ENCODE assay signal across 27 mouse cellular contexts in the genomic region with DNA sequence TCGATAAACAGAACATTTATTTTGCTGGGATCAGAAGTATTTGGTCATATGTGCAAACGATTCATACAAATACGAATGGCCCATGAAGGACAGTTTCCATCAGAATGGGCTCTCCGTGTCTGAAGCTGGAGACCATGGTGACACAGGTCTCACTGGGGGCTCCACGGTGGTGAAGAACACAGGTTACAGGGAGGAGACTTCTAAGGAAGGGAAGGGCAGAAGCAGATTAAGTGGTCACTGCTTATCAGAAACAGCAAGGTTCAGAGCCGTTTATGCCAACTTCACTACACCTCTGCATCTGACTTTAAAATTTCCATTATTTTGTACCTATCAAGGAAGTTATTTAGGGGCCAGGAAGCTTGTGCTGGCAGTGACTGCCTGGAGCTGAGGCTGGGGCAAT.
DNase-seq lines count a peak whose midpoint lies in the region; ATAC-seq and TF ChIP-seq lines count a peak whose summit lies in the region.
"Had no signal": no experiment of that assay in that cellular context is flagged by ENCODE, and none has a peak within 500 bp of the region (broad histone marks: within the 10 kb centered on the region; RNA-seq: fewer than 3 reads in every experiment).

No protein-coding gene starts in this region.

- H3K27me3 ChIP-seq in liver, embryonic 11.5 days (replicated peaks; ENCODE audit: control insufficient read depth, insufficient read depth, low read length), result no peaks in the 10 kb centered on the region
- no peaks in the 10 kb centered on the region for H3K27me3 ChIP-seq in liver, embryonic 14.5 days (ENCODE audit: control insufficient read depth, insufficient read depth, low read length)
- H3K27me3 ChIP-seq: CH12.LX; forebrain, embryonic 13.5 days; heart, embryonic 12.5 days; heart, embryonic 15.5 days had no signal

- no peak overlapping the region for H3K9ac ChIP-seq in liver, embryonic 11.5 days (ENCODE audit: low read depth, low read length)
- H3K9ac ChIP-seq in liver, embryonic 14.5 days (replicated peaks), result no peak overlapping the region
- H3K9ac ChIP-seq: forebrain, embryonic 13.5 days; heart, embryonic 12.5 days; heart, embryonic 15.5 days; hindbrain, embryonic 14.5 days had no signal

- H3K4me1 ChIP-seq in liver, embryonic 11.5 days (replicated peaks; ENCODE audit: control insufficient read depth, insufficient read depth, low read length), result peaks cover 5% of the 10 kb centered on the region; the same call in 1 of the 2 replicates
- H3K4me1 ChIP-seq in liver, embryonic 14.5 days (replicated peaks; ENCODE audit: control insufficient read depth in 2 of 2, insufficient read depth in 2 of 2, low read length in 1 of 2), result peaks cover 0 to 2% of the 10 kb centered on the region in 2 experiments; a peak in 2 of 4 replicates
- H3K4me1 ChIP-seq: forebrain, embryonic 10.5 days; forebrain, embryonic 13.5 days had no signal

- no peak for TF ChIP-seq CTCF in liver, embryonic 14.5 days (IDR thresholded peaks at IDR 0.05; ENCODE audit: low read depth)

- peak; percentile 45 for TF ChIP-seq EP300 in liver, embryonic 14.5 days (IDR thresholded peaks at IDR 0.05; ENCODE audit: low read depth)

- DNase-seq in liver, embryonic 11.5 days (ENCODE audit: low spot score), result no peak
- no peak for DNase-seq in liver
- no peak for DNase-seq in liver, embryonic 14.5 days (ENCODE audit: low read depth in 3 of 3, low spot score in 3 of 3)
- no peak for DNase-seq in heart, postnatal 10 days
- DNase-seq in layer of hippocampus, postnatal 36 days, result no peak
- DNase-seq in adrenal gland, adult (ENCODE audit: inconsistent age in 2 of 2, low spot score in 1 of 2), result no peak
- DNase-seq: adrenal gland, adult 8-10 months; adrenal gland, postnatal 25 days; B cell, adult 2 months; cerebellum, adult 11-12 months; cerebellum, adult 8-10 months; cerebellum, postnatal 10 days; cerebellum, postnatal 36 days; gastrocnemius, postnatal 25 days; heart, adult 18-20 months; heart, postnatal 14 days; heart, postnatal 4 days had no signal

- H3K27ac ChIP-seq in liver, embryonic 11.5 days (ENCODE audit: low read depth, low read length), result no peak overlapping the region
- H3K27ac ChIP-seq in liver, embryonic 14.5 days, result no peak overlapping the region
- H3K27ac ChIP-seq: forebrain, embryonic 10.5 days; forebrain, embryonic 13.5 days; heart, embryonic 15.5 days; hindbrain, embryonic 14.5 days; hindbrain, postnatal 0 days had no signal

- 69% methylated on average over 6 of the region's 6 CpGs for WGBS in liver, embryonic 11.5 days
- 45% methylated on average over 6 of the region's 6 CpGs for WGBS in liver, embryonic 14.5 days (ENCODE audit: insufficient replicate concordance)

- no peaks in the 10 kb centered on the region for H3K9me3 ChIP-seq in liver, embryonic 11.5 days (ENCODE audit: control insufficient read depth, low read length)
- no peaks in the 10 kb centered on the region for H3K9me3 ChIP-seq in liver, embryonic 14.5 days (ENCODE audit: control insufficient read depth, low read length)
- H3K9me3 ChIP-seq: forebrain, embryonic 10.5 days; forebrain, embryonic 13.5 days; heart, embryonic 12.5 days; heart, embryonic 15.5 days had no signal

- H3K36me3 ChIP-seq in liver, embryonic 11.5 days (ENCODE audit: control insufficient read depth, insufficient read depth, low read length), result no peaks in the 10 kb centered on the region; the same call in 1 of the 2 replicates
- H3K36me3 ChIP-seq in liver, embryonic 14.5 days (replicated peaks; ENCODE audit: control insufficient read depth, insufficient read depth, low read depth), result no peaks in the 10 kb centered on the region
- H3K36me3 ChIP-seq: G1E had no signal

- ATAC-seq in liver, embryonic 11.5 days (replicated peaks; ENCODE audit: low FRiP score), result peak; percentile 62; the same call in 1 of the 2 replicates
- peak; percentile 63; the same call in 1 of the 2 replicates for ATAC-seq in liver, embryonic 14.5 days (ENCODE audit: insufficient read depth)
- ATAC-seq in megakaryocyte progenitor cell, adult 5-6 weeks (replicated peaks; ENCODE audit: poor library complexity), result peak; percentile 28
- ATAC-seq: forebrain, embryonic 13.5 days; forebrain, embryonic 16.5 days; hindbrain, postnatal 0 days had no signal

- H3K4me2 ChIP-seq in liver, embryonic 11.5 days, result no peak overlapping the region; the same call in 1 of the 2 replicates
- H3K4me2 ChIP-seq in liver, embryonic 14.5 days (ENCODE audit: low read depth), result no peak overlapping the region
- H3K4me2 ChIP-seq: forebrain, embryonic 13.5 days; heart, embryonic 12.5 days; heart, embryonic 15.5 days; hindbrain, embryonic 14.5 days had no signal

- no peak overlapping the region for H3K4me3 ChIP-seq in liver, embryonic 11.5 days (ENCODE audit: low read depth, low read length)
- no peak overlapping the region for H3K4me3 ChIP-seq in liver, embryonic 14.5 days (ENCODE audit: insufficient read depth in 1 of 2, low read depth in 2 of 2, low read length in 2 of 2)
- H3K4me3 ChIP-seq: forebrain, embryonic 10.5 days; forebrain, embryonic 13.5 days; heart, embryonic 12.5 days; heart, embryonic 15.5 days had no signal

- intact Hi-C loops in heart, postnatal 10 days (cut with DNase I), result no loop called here
